10 mouse cellular contexts compared by ENCODE assay signal in the genomic region with DNA sequence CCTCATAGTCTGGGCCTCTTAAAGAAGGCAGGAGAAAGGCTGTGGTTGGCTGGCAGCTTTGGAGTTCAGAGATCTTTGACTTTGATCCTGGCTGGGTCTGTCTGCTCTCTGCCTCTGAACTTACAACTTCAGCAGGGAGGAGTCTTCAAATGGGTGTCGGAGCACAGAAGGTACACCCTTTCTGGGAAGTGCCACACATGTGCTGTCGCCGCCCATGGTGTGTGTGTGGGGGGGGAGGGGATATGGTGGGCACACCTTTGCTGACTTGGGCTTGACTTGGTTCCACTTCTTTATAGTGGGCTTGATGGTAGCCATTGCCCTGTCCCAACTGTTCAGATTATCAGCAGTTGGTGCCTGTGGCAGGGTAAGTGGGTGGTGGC. TPM values are rescaled to one million over a fixed set of nuclear protein-coding genes. Genes with fewer than 3 reads are reported as not detected.
DNase-seq lines count a peak whose midpoint lies in the region; ATAC-seq and TF ChIP-seq lines count a peak whose summit lies in the region.
"Had no signal": no experiment of that assay in that cellular context is flagged by ENCODE, and none has a peak within 500 bp of the region (broad histone marks: within the 10 kb centered on the region; RNA-seq: fewer than 3 reads in every experiment).

No protein-coding gene starts in this region.

- no peaks in the 10 kb centered on the region for H3K36me3 ChIP-seq in thymus, adult 2 months (ENCODE audit: control insufficient read depth, insufficient read depth, low read length)
- peaks cover 5% of the 10 kb centered on the region; the same call in 1 of the 2 replicates for H3K36me3 ChIP-seq in liver, postnatal 0 days (replicated peaks; ENCODE audit: insufficient read depth, low read length)
- H3K36me3 ChIP-seq in hindbrain, embryonic 13.5 days: peaks cover 5% of the 10 kb centered on the region; the same call in 1 of the 2 replicates
- H3K36me3 ChIP-seq: forebrain, embryonic 12.5 days had no signal

- DNase-seq in thymus, adult 2 months: no peak
- DNase-seq in thymus, postnatal 25 days: no peak
- DNase-seq in induced T-regulatory cell, adult 2 months (ENCODE audit: low read depth): peak; percentile 66
- no peak for DNase-seq in liver, postnatal 0 days
- no peak for DNase-seq in layer of hippocampus, adult 9-10 months (ENCODE audit: low spot score)
- DNase-seq in gastrocnemius, postnatal 36 days: no peak
- DNase-seq: gastrocnemius, postnatal 25 days had no signal

- no peak for TF ChIP-seq EP300 in liver, postnatal 0 days (IDR thresholded peaks at IDR 0.05; ENCODE audit: low read depth)

- WGBS in thymus, adult 2 months: 3% methylated on average over 3 of the region's 3 CpGs
- WGBS in liver, postnatal 0 days (ENCODE audit: insufficient replicate concordance): 55% methylated on average over 3 of the region's 3 CpGs
- WGBS in hindbrain, embryonic 13.5 days: 97% methylated on average over 3 of the region's 3 CpGs

- peaks cover 92% of the 10 kb centered on the region for H3K4me1 ChIP-seq in thymus, adult 2 months (replicated peaks; ENCODE audit: control insufficient read depth, insufficient read depth, low read length)
- H3K4me1 ChIP-seq in liver, postnatal 0 days (ENCODE audit: insufficient read depth): peaks cover 73% of the 10 kb centered on the region
- H3K4me1 ChIP-seq in hindbrain, embryonic 13.5 days (replicated peaks): peaks cover 75% of the 10 kb centered on the region

- H3K4me3 ChIP-seq in thymus, adult 2 months (ENCODE audit: control insufficient read depth, insufficient read depth, low read length): no peak overlapping the region
- no peak overlapping the region for H3K4me3 ChIP-seq in liver, postnatal 0 days (ENCODE audit: low read depth, low read length)
- no peak overlapping the region for H3K4me3 ChIP-seq in hindbrain, embryonic 13.5 days
- H3K4me3 ChIP-seq: forebrain, embryonic 12.5 days; midbrain, embryonic 13.5 days had no signal

- TF ChIP-seq CTCF in thymus, adult 2 months (IDR thresholded peaks at IDR 0.05; ENCODE audit: borderline replicate concordance, control insufficient read depth, extremely low read depth, insufficient read depth, low read length, poor library complexity): no peak
- no peak for TF ChIP-seq CTCF in liver, postnatal 0 days (IDR thresholded peaks at IDR 0.05; ENCODE audit: low read depth)

- no peaks in the 10 kb centered on the region for H3K27me3 ChIP-seq in thymus, adult 2 months (ENCODE audit: control insufficient read depth, insufficient read depth, low read length)
- no peaks in the 10 kb centered on the region for H3K27me3 ChIP-seq in liver, postnatal 0 days (ENCODE audit: insufficient read depth, low read length)
- no peaks in the 10 kb centered on the region for H3K27me3 ChIP-seq in hindbrain, embryonic 13.5 days
- H3K27me3 ChIP-seq: forebrain, embryonic 12.5 days; midbrain, embryonic 13.5 days had no signal

- intact Hi-C loops in gastrocnemius, postnatal 36 days (cut with DNase I): no loop called here

- H3K9me3 ChIP-seq in liver, postnatal 0 days (ENCODE audit: low read length): no peaks in the 10 kb centered on the region
- no peaks in the 10 kb centered on the region for H3K9me3 ChIP-seq in hindbrain, embryonic 13.5 days
- H3K9me3 ChIP-seq: midbrain, embryonic 13.5 days had no signal

- peak; percentile 59 for ATAC-seq in liver, postnatal 0 days
- no peak for ATAC-seq in hindbrain, embryonic 13.5 days (ENCODE audit: low FRiP score)
- ATAC-seq: midbrain, embryonic 13.5 days had no signal

- H3K9ac ChIP-seq in liver, postnatal 0 days (replicated peaks): peak overlapping the region; percentile 44
- H3K9ac ChIP-seq in hindbrain, embryonic 13.5 days: no peak overlapping the region
- H3K9ac ChIP-seq: forebrain, embryonic 12.5 days; midbrain, embryonic 13.5 days had no signal

- peak overlapping the region; percentile 48; the same call in 1 of the 2 replicates for H3K27ac ChIP-seq in thymus, adult 2 months (ENCODE audit: control insufficient read depth, insufficient read depth, low read length)
- peak overlapping the region; percentile 85 for H3K27ac ChIP-seq in liver, postnatal 0 days (ENCODE audit: low read depth)
- H3K27ac ChIP-seq in hindbrain, embryonic 13.5 days: no peak overlapping the region
- H3K27ac ChIP-seq: forebrain, embryonic 12.5 days; midbrain, embryonic 13.5 days had no signal

- no peak for TF ChIP-seq POLR2A in thymus, adult 2 months (IDR thresholded peaks at IDR 0.05; ENCODE audit: control insufficient read depth, extremely low read depth, insufficient read depth, low read length, poor library complexity)

- peak overlapping the region; percentile 60 for H3K4me2 ChIP-seq in liver, postnatal 0 days (ENCODE audit: low read depth, low read length)
- H3K4me2 ChIP-seq in hindbrain, embryonic 13.5 days: no peak overlapping the region
- H3K4me2 ChIP-seq: forebrain, embryonic 12.5 days; midbrain, embryonic 13.5 days had no signal

RNA-seq across cellular contexts. Expression of gene Gramd4, which starts 7.3 kb away (rescaled TPM):
- polyA plus RNA-seq in thymus, adult 2 months (2012; rRNA removed): 35.1 and 37.1 TPM in 2 replicates
- 3.2 and 3.7 TPM in 2 replicates for polyA plus RNA-seq in liver, postnatal 0 days (2015; fragmentation: Nextera tagmentation; extraction: Ambion mirVana)
- 33.9 and 36.4 TPM in 2 replicates for polyA plus RNA-seq in hindbrain, embryonic 13.5 days (2015; fragmentation: Nextera tagmentation; extraction: Ambion mirVana)
- 1 to 10 TPM; 5.1 to 5.9 TPM for total RNA-seq in gastrocnemius, postnatal 36 days (2021)

RNA-seq across cellular contexts. Expression of gene Celsr1, which starts 31.3 kb away (rescaled TPM):
- polyA plus RNA-seq in thymus, adult 2 months (2012; rRNA removed): 40.0 and 47.8 TPM in 2 replicates
- 0.09 and 0.11 TPM in 2 replicates for polyA plus RNA-seq in liver, postnatal 0 days (2015; fragmentation: Nextera tagmentation; extraction: Ambion mirVana)
- 1.6 and 1.8 TPM in 2 replicates for polyA plus RNA-seq in hindbrain, embryonic 13.5 days (2015; fragmentation: Nextera tagmentation; extraction: Ambion mirVana)
- under 1 TPM; 0.10 to 0.37 TPM for total RNA-seq in gastrocnemius, postnatal 36 days (2021)

Comparison
In these comparisons a context has a peak if more than half of its experiments do, and no peak if none do; other contexts are left out.
1. RNA of gene Celsr1, which starts 31.3 kb away (polyA plus RNA-seq): 40.0 to 47.8 TPM in thymus, adult 2 months; 1.6 to 1.8 TPM in hindbrain, embryonic 13.5 days and 0.09 to 0.11 TPM in liver, postnatal 0 days; every median in the first group is over 10 times any median in the second.